ENCODE assay signal across 9 mouse cellular contexts in the genomic region with DNA sequence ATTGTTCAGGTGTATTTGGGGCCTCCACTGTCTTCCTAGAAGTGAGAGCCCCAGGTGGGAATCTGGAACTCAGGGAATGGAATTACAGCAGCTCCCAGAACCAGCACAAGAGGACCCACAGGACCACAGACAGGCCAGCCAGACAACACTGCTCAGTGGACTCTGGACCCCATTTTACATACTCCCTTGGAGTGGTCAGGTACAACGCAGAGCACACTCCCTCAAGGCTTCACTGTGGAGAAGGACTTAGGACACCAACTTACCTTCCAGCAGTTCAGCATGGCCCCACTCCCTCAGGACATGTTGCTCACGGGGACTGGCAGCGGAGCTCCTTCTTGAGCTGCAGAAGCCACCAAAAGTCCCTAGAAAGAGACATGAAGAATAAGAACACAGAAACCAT. TPM values are rescaled to one million over a fixed set of nuclear protein-coding genes. Genes with fewer than 3 reads are reported as not detected.
A peak's percentile ranks its signal among the peaks of the same experiment; 100 is the strongest.
DNase-seq lines count a peak whose midpoint lies in the region; ATAC-seq lines count a peak whose summit lies in the region.
"Had no signal": no experiment of that assay in that cellular context is flagged by ENCODE, and none has a peak within 500 bp of the region (broad histone marks: within the 10 kb centered on the region; RNA-seq: fewer than 3 reads in every experiment).

No protein-coding gene starts in this region.

- intact Hi-C loops in left cerebral cortex, postnatal 14 days (cut with DNase I), result no loop called here

- no peak for DNase-seq in lung, postnatal 4 days
- DNase-seq in left cerebral cortex, postnatal 14 days (ENCODE audit: low spot score in 2 of 2), result no peak
- no peak for DNase-seq in B cell, adult 2 months
- no peak for DNase-seq in right cerebral cortex, postnatal 25 days
- DNase-seq: lung, adult 2 months had no signal

- H3K9me3 ChIP-seq in lung, embryonic 15.5 days, result no peaks in the 10 kb centered on the region
- H3K9me3 ChIP-seq in forebrain, embryonic 16.5 days (ENCODE audit: control insufficient read depth, low read length), result peaks cover 2% of the 10 kb centered on the region
- H3K9me3 ChIP-seq in limb, embryonic 13.5 days, result peaks cover 12% of the 10 kb centered on the region
- H3K9me3 ChIP-seq in stomach, embryonic 15.5 days, result no peaks in the 10 kb centered on the region

- H3K27ac ChIP-seq in lung, embryonic 15.5 days, result no peak overlapping the region
- H3K27ac ChIP-seq in forebrain, embryonic 16.5 days (ENCODE audit: low read length), result no peak overlapping the region
- H3K27ac ChIP-seq in limb, embryonic 13.5 days, result no peak overlapping the region
- H3K27ac ChIP-seq in stomach, embryonic 15.5 days, result no peak overlapping the region

- peak overlapping the region; percentile 66; the same call in 1 of the 2 replicates for H3K4me3 ChIP-seq in lung, embryonic 15.5 days
- H3K4me3 ChIP-seq in forebrain, embryonic 16.5 days (replicated peaks; ENCODE audit: low read length), result peak overlapping the region; percentile 73; the same call in 1 of the 2 replicates
- H3K4me3 ChIP-seq in limb, embryonic 13.5 days, result peak overlapping the region; percentile 55
- peak overlapping the region; percentile 60 for H3K4me3 ChIP-seq in stomach, embryonic 15.5 days (replicated peaks)

- no peaks in the 10 kb centered on the region for H3K27me3 ChIP-seq in lung, embryonic 15.5 days
- H3K27me3 ChIP-seq in forebrain, embryonic 16.5 days (replicated peaks; ENCODE audit: control insufficient read depth, insufficient read depth, low read length), result no peaks in the 10 kb centered on the region
- no peaks in the 10 kb centered on the region for H3K27me3 ChIP-seq in limb, embryonic 13.5 days
- no peaks in the 10 kb centered on the region for H3K27me3 ChIP-seq in stomach, embryonic 15.5 days (replicated peaks)

- WGBS in lung, embryonic 15.5 days, result 87% methylated on average over 3 of the region's 3 CpGs
- 93% methylated on average over 3 of the region's 3 CpGs for WGBS in forebrain, embryonic 16.5 days
- 89% methylated on average over 3 of the region's 3 CpGs for WGBS in limb, embryonic 13.5 days
- WGBS in stomach, embryonic 15.5 days, result 87% methylated on average over 3 of the region's 3 CpGs

- H3K9ac ChIP-seq in lung, embryonic 15.5 days, result no peak overlapping the region
- no peak overlapping the region for H3K9ac ChIP-seq in forebrain, embryonic 16.5 days (replicated peaks; ENCODE audit: low read depth, low read length)
- 0 out of 2 replicates have a peak overlapping the region, but pooled peaks have one; percentile 31 for H3K9ac ChIP-seq in limb, embryonic 13.5 days
- H3K9ac ChIP-seq in stomach, embryonic 15.5 days, result no peak overlapping the region

- H3K4me2 ChIP-seq in lung, embryonic 15.5 days, result peak overlapping the region; percentile 65
- H3K4me2 ChIP-seq in forebrain, embryonic 16.5 days (ENCODE audit: low read length), result peak overlapping the region; percentile 56
- H3K4me2 ChIP-seq in limb, embryonic 13.5 days (replicated peaks), result peak overlapping the region; percentile 62
- peak overlapping the region; percentile 61 for H3K4me2 ChIP-seq in stomach, embryonic 15.5 days

- peaks cover 40% of the 10 kb centered on the region for H3K36me3 ChIP-seq in lung, embryonic 15.5 days
- H3K36me3 ChIP-seq in forebrain, embryonic 16.5 days (ENCODE audit: control insufficient read depth, insufficient read depth), result peaks cover 24% of the 10 kb centered on the region
- peaks cover 42% of the 10 kb centered on the region for H3K36me3 ChIP-seq in limb, embryonic 13.5 days
- H3K36me3 ChIP-seq in stomach, embryonic 15.5 days, result peaks cover 29% of the 10 kb centered on the region

- H3K4me1 ChIP-seq in lung, embryonic 15.5 days, result peaks cover 12% of the 10 kb centered on the region
- H3K4me1 ChIP-seq in forebrain, embryonic 16.5 days (replicated peaks; ENCODE audit: control insufficient read depth, insufficient read depth, low read length), result peaks cover 10% of the 10 kb centered on the region
- peaks cover 12% of the 10 kb centered on the region for H3K4me1 ChIP-seq in limb, embryonic 13.5 days
- peaks cover 6% of the 10 kb centered on the region; the same call in 1 of the 2 replicates for H3K4me1 ChIP-seq in stomach, embryonic 15.5 days

- ATAC-seq in lung, embryonic 15.5 days (ENCODE audit: borderline replicate concordance, extremely low read depth, low FRiP score, low TSS enrichment), result no peak
- ATAC-seq in forebrain, embryonic 16.5 days, result no peak
- ATAC-seq in limb, embryonic 13.5 days (ENCODE audit: low FRiP score, low read depth), result no peak
- ATAC-seq in stomach, embryonic 15.5 days (ENCODE audit: insufficient read depth, low FRiP score, low read depth), result no peak

RNA-seq across cellular contexts. Expression of a gene that starts 1.0 kb away (rescaled TPM):
- polyA plus RNA-seq in lung, embryonic 15.5 days (2015; fragmentation: Nextera tagmentation; extraction: Ambion mirVana), result 41.5 and 49.2 TPM in 2 replicates
- 47.1 and 50.0 TPM in 2 replicates for polyA plus RNA-seq in forebrain, embryonic 16.5 days (2015; fragmentation: Nextera tagmentation; extraction: Ambion mirVana)
- polyA plus RNA-seq in limb, embryonic 13.5 days (2015; fragmentation: Nextera tagmentation; extraction: Ambion mirVana), result 49.4 and 54.9 TPM in 2 replicates
- polyA plus RNA-seq in stomach, embryonic 15.5 days (2015; fragmentation: Nextera tagmentation; extraction: Ambion mirVana), result 33.9 and 38.7 TPM in 2 replicates
- total RNA-seq in left cerebral cortex, postnatal 14 days (2021), result 10 to 100 TPM; 43.8 to 45.4 TPM

RNA-seq across cellular contexts. Expression of a gene that starts 9.5 kb away (rescaled TPM):
- polyA plus RNA-seq in lung, embryonic 15.5 days (2015; fragmentation: Nextera tagmentation; extraction: Ambion mirVana), result 0.12 and 0.30 TPM in 2 replicates
- polyA plus RNA-seq in forebrain, embryonic 16.5 days (2015; fragmentation: Nextera tagmentation; extraction: Ambion mirVana), result 0.25 and 0.73 TPM in 2 replicates
- polyA plus RNA-seq in limb, embryonic 13.5 days (2015; fragmentation: Nextera tagmentation; extraction: Ambion mirVana), result 0.34 and 0.47 TPM in 2 replicates
- polyA plus RNA-seq in stomach, embryonic 15.5 days (2015; fragmentation: Nextera tagmentation; extraction: Ambion mirVana), result 0.31 and 0.36 TPM in 2 replicates
- 1 to 10 TPM; 1.4 to 2.1 TPM for total RNA-seq in left cerebral cortex, postnatal 14 days (2021)

RNA-seq across cellular contexts. Expression of a gene that starts 21.3 kb away (rescaled TPM):
- 89.7 and 91.3 TPM in 2 replicates for polyA plus RNA-seq in lung, embryonic 15.5 days (2015; fragmentation: Nextera tagmentation; extraction: Ambion mirVana)
- polyA plus RNA-seq in forebrain, embryonic 16.5 days (2015; fragmentation: Nextera tagmentation; extraction: Ambion mirVana), result 85.8 and 87.2 TPM in 2 replicates
- 93.0 and 95.4 TPM in 2 replicates for polyA plus RNA-seq in limb, embryonic 13.5 days (2015; fragmentation: Nextera tagmentation; extraction: Ambion mirVana)
- polyA plus RNA-seq in stomach, embryonic 15.5 days (2015; fragmentation: Nextera tagmentation; extraction: Ambion mirVana), result 87.8 and 88.1 TPM in 2 replicates
- 10 to 100 TPM; 95.4 to 97.1 TPM for total RNA-seq in left cerebral cortex, postnatal 14 days (2021)

RNA-seq across cellular contexts. Expression of a gene that starts 29.0 kb away (rescaled TPM):
- polyA plus RNA-seq in lung, embryonic 15.5 days (2015; fragmentation: Nextera tagmentation; extraction: Ambion mirVana), result 0.05 and 0.10 TPM in 2 replicates
- 0.39 and 0.52 TPM in 2 replicates for polyA plus RNA-seq in forebrain, embryonic 16.5 days (2015; fragmentation: Nextera tagmentation; extraction: Ambion mirVana)
- polyA plus RNA-seq in limb, embryonic 13.5 days (2015; fragmentation: Nextera tagmentation; extraction: Ambion mirVana), result not detected in 2 replicates
- polyA plus RNA-seq in stomach, embryonic 15.5 days (2015; fragmentation: Nextera tagmentation; extraction: Ambion mirVana), result 0.08 and 0.14 TPM in 2 replicates
- total RNA-seq in left cerebral cortex, postnatal 14 days (2021), result 10 to 100 TPM; 93.4 to 99.2 TPM

RNA-seq across cellular contexts. Expression of a gene that starts 31.7 kb away (rescaled TPM):
- 19.2 and 20.5 TPM in 2 replicates for polyA plus RNA-seq in lung, embryonic 15.5 days (2015; fragmentation: Nextera tagmentation; extraction: Ambion mirVana)
- 1.1 and 1.4 TPM in 2 replicates for polyA plus RNA-seq in forebrain, embryonic 16.5 days (2015; fragmentation: Nextera tagmentation; extraction: Ambion mirVana)
- polyA plus RNA-seq in limb, embryonic 13.5 days (2015; fragmentation: Nextera tagmentation; extraction: Ambion mirVana), result 7.0 and 7.8 TPM in 2 replicates
- 14.8 and 15.5 TPM in 2 replicates for polyA plus RNA-seq in stomach, embryonic 15.5 days (2015; fragmentation: Nextera tagmentation; extraction: Ambion mirVana)
- total RNA-seq in left cerebral cortex, postnatal 14 days (2021), result 1 to 10 TPM; 1.7 to 2.2 TPM
